Mouse (Mus musculus): Measurements from ENCODE around the gene Igf1r.

GRCm38 (mm10) chr7:68270551-68270950 lies 317.9 kb downstream of the Igf1r start:
- TF ChIP-seq GATA1 (IDR thresholded peaks at IDR 0.05; ENCODE audit: low read length) (no peak), TAL1 (IDR thresholded peaks at IDR 0.05; ENCODE audit: low read length) (no peak)
